Mouse (Mus musculus) spleen, postnatal 14 days (tissue): Measurements from ENCODE around the gene Chd1.

Source experiments
- DNase-seq, 2 experiments: peaks; one replicate each; pipeline ENCODE4 v3.0.0; 2021 to 2022; ENCODE audit warnings: low spot score in 2 of 2

Gene Chd1

GRCm38 (mm10) chr17:15812136-15812778 is 107.5 kb downstream of the Chd1 start:
- DNase-seq = no peak

- no peak for DNase-seq
Observed at GRCm38 (mm10) chr17:15813658-15814212, 109.0 kb downstream of the Chd1 start.

- DNase-seq = no peak
Observed at GRCm38 (mm10) chr17:15815312-15816018, 110.7 kb downstream of the Chd1 start.

GRCm38 (mm10) chr17:15816379-15817095 is 111.8 kb downstream of the Chd1 start:
- DNase-seq = no peak

GRCm38 (mm10) chr17:15817096-15817450 is 112.3 kb downstream of the Chd1 start:
- DNase-seq = no peak

- DNase-seq = no peak
Observed at GRCm38 (mm10) chr17:15817634-15818033, 112.9 kb downstream of the Chd1 start.

GRCm38 (mm10) chr17:15818372-15818771 is 113.6 kb downstream of the Chd1 start:
- no peak for DNase-seq

GRCm38 (mm10) chr17:15820146-15820545 is 115.4 kb downstream of the Chd1 start:
- no peak for DNase-seq

- DNase-seq = no peak
Observed at GRCm38 (mm10) chr17:15820761-15821160, 116.0 kb downstream of the Chd1 start.

GRCm38 (mm10) chr17:15821706-15822105 is 116.9 kb downstream of the Chd1 start:
- no peak for DNase-seq
